Mouse (Mus musculus) monocyte, adult 5-6 weeks (primary cell): ENCODE measurements around the gene Dok4. TPM values are rescaled to one million over a fixed set of nuclear protein-coding genes. Genes with fewer than 3 reads are reported as not detected.
A peak's percentile ranks its signal among the peaks of the same experiment; 100 is the strongest.
"Not testable (repeated sequence)": the region's sequence is repeated elsewhere in the genome, so short reads cannot be mapped to it uniquely, and the experiment has no call there.

Source experiments
- ATAC-seq: fragments of 153-309, 156-312 bp; replicated peaks from 2 replicates; pipeline ENCODE4 v1.8.0; 2017; ENCODE audit warnings: mild to moderate bottlenecking; ENCODE audit not compliant: low TSS enrichment, insufficient number of reproducible peaks, severe bottlenecking, poor library complexity, low FRiP score
- total RNA-seq: library from RNA; stranded (forward); fragments of 200-1000, 200-491, 200-594 nt; gene quantifications from 3 replicates; pipeline ENCODE4 v1.2.3, GENCODE M21; 2017

The Dok4 gene
- total RNA-seq, 1 experiment from 2014 or later, result 1.2 TPM

- peak; percentile 72 for ATAC-seq
These were observed 18.6 kb downstream of the Dok4 start, which contains the start of gene Polr2c for GRCm38 (mm10) chr8:94857346-94858173. Gene Polr2c, plus strand, starts transcription at chr8:94857450.

GRCm38 (mm10) chr8:94857011-94857345 is 19.2 kb downstream of the Dok4 start:
- no peak for ATAC-seq

GRCm38 (mm10) chr8:94854761-94855160 is 21.4 kb downstream of the Dok4 start:
- not testable (repeated sequence) for ATAC-seq

GRCm38 (mm10) chr8:94850049-94850448 is 26.1 kb downstream of the Dok4 start:
- ATAC-seq, result no peak

- no peak for ATAC-seq
These were observed 34.9 kb downstream of the Dok4 start for GRCm38 (mm10) chr8:94841183-94841582.

GRCm38 (mm10) chr8:94838600-94838999 is 37.5 kb downstream of the Dok4 start:
- peak; percentile 45 for ATAC-seq

GRCm38 (mm10) chr8:94837662-94838574 is 38.2 kb downstream of the Dok4 start, which contains the start of the genes Coq9 and Ciapin1:
Gene Coq9, plus strand, starts transcription at chr8:94838321.
Gene Ciapin1, minus strand, starts transcription at chr8:94838358.
- ATAC-seq, result peak; percentile 97

- no peak for ATAC-seq
These were observed 39.5 kb downstream of the Dok4 start for GRCm38 (mm10) chr8:94836456-94837240.

- ATAC-seq, result not testable (repeated sequence)
These were observed 40.4 kb downstream of the Dok4 start for GRCm38 (mm10) chr8:94835751-94836150.

- ATAC-seq, result not testable (repeated sequence)
These were observed 42.2 kb downstream of the Dok4 start for GRCm38 (mm10) chr8:94833901-94834405.

- no peak for ATAC-seq
These were observed 47.8 kb downstream of the Dok4 start for GRCm38 (mm10) chr8:94828284-94828683.

GRCm38 (mm10) chr8:94826210-94826609 is 49.9 kb downstream of the Dok4 start:
- no peak for ATAC-seq

- ATAC-seq, result no peak
These were observed 51.0 kb downstream of the Dok4 start for GRCm38 (mm10) chr8:94825170-94825569.

- peak; percentile 45; the same call in 1 of the 2 replicates for ATAC-seq
These were observed 53.2 kb downstream of the Dok4 start for GRCm38 (mm10) chr8:94822637-94823560.

GRCm38 (mm10) chr8:94821381-94821780 is 54.7 kb downstream of the Dok4 start:
- no peak for ATAC-seq

- ATAC-seq, result no peak
These were observed 55.6 kb downstream of the Dok4 start for GRCm38 (mm10) chr8:94820553-94820952.

- no peak for ATAC-seq
These were observed 56.4 kb downstream of the Dok4 start for GRCm38 (mm10) chr8:94819671-94820179.
